Mouse (Mus musculus): ENCODE measurements around the gene Zc2hc1b. TPM values are rescaled to one million over a fixed set of nuclear protein-coding genes. Genes with fewer than 3 reads are reported as not detected.

Gene Zc2hc1b
- total RNA-seq, 2 experiments from 2014 or later: not detected

- no peak for DNase-seq
These were observed 65.0 kb downstream of the Zc2hc1b start for GRCm38 (mm10) chr10:13112849-13113248.

GRCm38 (mm10) chr10:13109781-13110180, 68.0 kb downstream of the Zc2hc1b start:
- no peak for DNase-seq

GRCm38 (mm10) chr10:13108847-13109246, 69.0 kb downstream of the Zc2hc1b start:
- no peak for DNase-seq

- no peak for DNase-seq
These were observed 69.7 kb downstream of the Zc2hc1b start for GRCm38 (mm10) chr10:13108021-13108548.

- no peak for DNase-seq
These were observed 70.8 kb downstream of the Zc2hc1b start for GRCm38 (mm10) chr10:13106909-13107624.

- DNase-seq: no peak
These were observed 74.0 kb downstream of the Zc2hc1b start for GRCm38 (mm10) chr10:13103838-13104237.

- no peak for DNase-seq
These were observed 75.5 kb downstream of the Zc2hc1b start for GRCm38 (mm10) chr10:13102360-13102759.

GRCm38 (mm10) chr10:13100061-13100648, 77.7 kb downstream of the Zc2hc1b start:
- no peak for DNase-seq

Other genes with a start within 250 kb of the Zc2hc1b start
- 1 to 10 TPM; 4.5 to 4.7 TPM for gene Stx11, start 213.7 kb downstream of the Zc2hc1b start, total RNA-seq (2021)
- gene Sf3b5, start 172.7 kb downstream of the Zc2hc1b start, total RNA-seq (2021): 10 to 100 TPM; 10.5 to 11.8 TPM
- 10 to 100 TPM; 33.4 to 35.2 TPM for gene Plagl1, start 117.5 kb downstream of the Zc2hc1b start, total RNA-seq (2021)
- 10 to 100 TPM; 30.5 to 37.0 TPM for gene Ltv1, start 15.1 kb upstream of the Zc2hc1b start, total RNA-seq (2021)

Measured in adrenal gland, postnatal 10 days (tissue).